Mouse (Mus musculus) lung, adult 2 months (tissue): ENCODE results near the gene Hnrnpk. TPM values are rescaled to one million over a fixed set of nuclear protein-coding genes. Genes with fewer than 3 reads are reported as not detected.
"Not testable (repeated sequence)": the region's sequence is repeated elsewhere in the genome, so short reads cannot be mapped to it uniquely, and the experiment has no call there.

Experiments used
- DNase-seq: peaks from one replicate; pipeline ENCODE4 v3.0.0; 2022
- H3K4me1 ChIP-seq: fragments of 200-500 bp; 2 replicates; pipeline ENCODE4 v1.6.1; 2011; ENCODE audit warnings: low read length; ENCODE audit not compliant: control insufficient read depth, insufficient read depth
- H3K4me3 ChIP-seq: fragments of 200-500 bp; replicated peaks from 2 replicates; pipeline ENCODE3; 2011; ENCODE audit warnings: low read depth, mild to moderate bottlenecking, control low read depth, low read length; ENCODE audit errors: extremely low read depth
- CTCF ChIP-seq: fragments of 200-500 bp; IDR thresholded peaks from 2 replicates; pipeline ENCODE4 v1.5.1; 2011; ENCODE audit warnings: mild to moderate bottlenecking, low read length, control low read depth; ENCODE audit not compliant: insufficient read depth
- POLR2A ChIP-seq: fragments of 200-500 bp; IDR thresholded peaks from 2 replicates; pipeline ENCODE4 v1.6.1; 2011; ENCODE audit warnings: low read depth, mild to moderate bottlenecking, control low read depth, low read length, borderline replicate concordance; ENCODE audit errors: extremely low read depth
- WGBS: fragments of 180-500 bp; shearing (Covaris S2); methylation state at CpG from one replicate; pipeline ENCODE4 v1.1.7; 2018; 5-methylcytosine and 5-hydroxymethylcytosine counted together
- polyA plus RNA-seq: library from polyadenylated mRNA; depleted of rRNA; stranded (reverse); fragments of >200 nt; gene quantifications from 2 replicates; pipeline ENCODE4 v1.2.3, GENCODE M21; 2012; rRNA removed

Hnrnpk gene
- polyA plus RNA-seq, 1 experiment: 290 TPM

GRCm38 (mm10) chr13:58366373-58366772 is 36.8 kb downstream of the Hnrnpk start:
- Histone ChIP-seq H3K4me1 (no peaks in the 10 kb centered on the region), H3K4me3 (no peak overlapping the region)
- TF ChIP-seq POLR2A (no peak), CTCF (no peak)
- WGBS: 74% methylated on average over 3 of the region's 3 CpGs
- DNase-seq: no peak

DNA sequence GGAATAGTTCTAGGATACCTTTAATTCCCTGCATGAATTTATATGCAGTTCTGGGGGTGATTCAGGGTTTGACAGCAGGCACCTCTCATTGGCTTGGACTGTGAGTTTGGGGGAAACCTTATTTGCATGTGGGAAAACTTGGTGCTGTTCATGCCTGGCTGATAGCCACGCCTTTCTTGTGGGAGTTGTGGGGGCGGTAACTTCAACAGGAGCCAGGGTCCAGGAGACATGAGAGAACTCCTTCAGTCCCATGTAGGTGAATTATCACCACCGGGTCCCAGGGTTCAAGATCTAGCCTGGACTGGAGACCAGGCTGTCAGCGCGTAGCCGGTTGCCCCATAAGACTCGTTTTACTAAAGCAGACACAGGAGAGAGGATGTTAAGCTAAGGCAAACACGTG is 38.0 kb downstream of the Hnrnpk start:
- H3K4me3 ChIP-seq: not testable (repeated sequence)

GRCm38 (mm10) chr13:58364353-58365175 is 38.6 kb downstream of the Hnrnpk start:
- H3K4me3 ChIP-seq: no peak overlapping the region
- DNase-seq: no peak
- 64% methylated on average over 8 of the region's 8 CpGs for WGBS
- H3K4me1 ChIP-seq: no peaks in the 10 kb centered on the region
- no peak for TF ChIP-seq POLR2A
- TF ChIP-seq CTCF: no peak

More for the DNA sequence above, 38.0 kb downstream of the Hnrnpk start:
- not testable (repeated sequence) for DNase-seq, H3K4me1 ChIP-seq
- WGBS: 79% methylated on average over 8 of the region's 8 CpGs

- Histone ChIP-seq H3K4me3 (peak overlapping the region; percentile 58), H3K4me1 (peaks cover 2% of the 10 kb centered on the region)
- WGBS: 13% methylated on average over 7 of the region's 7 CpGs
- TF ChIP-seq POLR2A (no peak), CTCF (no peak)
- DNase-seq: no peak
Observed at GRCm38 (mm10) chr13:58359304-58359653, 43.9 kb downstream of the Hnrnpk start.

DNA sequence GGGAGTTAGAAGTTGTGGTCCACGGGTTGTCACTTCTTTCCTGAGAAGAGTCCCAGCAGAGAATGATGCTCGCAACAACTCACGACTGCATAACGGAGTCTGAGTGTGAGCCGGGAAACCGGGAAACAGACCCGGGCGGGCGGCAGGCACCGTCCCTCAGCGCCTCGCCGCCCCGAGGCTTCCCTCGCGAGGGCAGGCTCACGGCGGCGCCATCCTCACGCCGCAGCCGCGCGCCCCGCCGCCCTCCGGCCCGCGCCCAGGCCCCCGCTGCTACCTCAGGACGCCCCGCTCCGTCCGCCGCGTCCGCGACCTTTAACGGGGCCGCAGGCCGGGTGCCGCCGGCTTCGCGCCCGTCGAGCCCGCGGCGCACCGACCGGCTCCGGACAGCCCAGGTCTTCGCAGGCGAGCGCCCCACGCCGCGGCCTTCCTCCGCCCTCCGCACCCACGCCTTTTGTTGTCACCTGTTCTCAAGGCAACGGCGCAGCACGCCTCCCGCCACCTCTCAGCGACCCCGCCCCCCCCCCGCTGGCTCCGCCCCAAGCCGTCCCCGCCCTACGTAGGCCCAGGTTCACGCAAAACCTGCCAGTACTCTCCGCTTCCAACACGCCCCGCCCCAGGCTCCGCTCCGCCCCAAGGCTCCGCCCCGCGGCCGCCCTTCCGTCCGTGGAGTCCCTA is 44.4 kb downstream of the Hnrnpk start, which contains the start of gene Kif27:
Gene Kif27 (minus strand): TSS at position 494 of the 675 bp plus-strand sequence.
- peak within 1 kb of the TSS; percentile 58 for H3K4me3 ChIP-seq
- TF ChIP-seq CTCF (no peak), POLR2A (no peak)
- 2% methylated on average over 79 of the region's 85 CpGs for WGBS
- DNase-seq: peak; percentile 83
- H3K4me1 ChIP-seq: peaks cover 2% of the 10 kb centered on the region

GRCm38 (mm10) chr13:58352996-58353395 is 50.1 kb downstream of the Hnrnpk start:
- H3K4me3 ChIP-seq: no peak overlapping the region

DNA sequence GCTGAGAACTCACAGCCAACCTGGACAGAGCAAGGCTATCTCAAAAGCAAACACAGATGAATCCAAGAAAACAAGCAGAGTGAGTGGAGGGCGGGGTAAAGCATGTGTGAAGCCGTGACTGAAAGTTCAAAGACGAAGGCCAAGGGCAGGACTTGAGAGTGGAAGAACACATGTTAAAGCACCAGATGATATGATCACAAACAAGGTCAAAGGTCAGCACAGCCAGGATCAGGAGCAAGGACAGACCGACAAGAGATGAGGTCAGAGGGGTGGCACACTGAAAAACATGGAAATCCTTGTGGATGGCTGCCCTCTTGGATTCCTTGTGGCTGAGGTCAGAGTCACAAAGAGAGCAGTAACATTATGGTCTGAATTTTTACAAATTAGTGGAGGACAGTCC is 52.5 kb downstream of the Hnrnpk start:
- no peak for DNase-seq
- Histone ChIP-seq H3K4me3 (no peak overlapping the region), H3K4me1 (no peaks in the 10 kb centered on the region)
- TF ChIP-seq POLR2A: no peak
- no peak for TF ChIP-seq CTCF
- WGBS: 52% methylated on average over 4 of the region's 4 CpGs

More at GRCm38 (mm10) chr13:58352996-58353395, 50.1 kb downstream of the Hnrnpk start:
- no peak for TF ChIP-seq CTCF
- TF ChIP-seq POLR2A: no peak
- no peak for DNase-seq
- H3K4me1 ChIP-seq: no peaks in the 10 kb centered on the region

DNA sequence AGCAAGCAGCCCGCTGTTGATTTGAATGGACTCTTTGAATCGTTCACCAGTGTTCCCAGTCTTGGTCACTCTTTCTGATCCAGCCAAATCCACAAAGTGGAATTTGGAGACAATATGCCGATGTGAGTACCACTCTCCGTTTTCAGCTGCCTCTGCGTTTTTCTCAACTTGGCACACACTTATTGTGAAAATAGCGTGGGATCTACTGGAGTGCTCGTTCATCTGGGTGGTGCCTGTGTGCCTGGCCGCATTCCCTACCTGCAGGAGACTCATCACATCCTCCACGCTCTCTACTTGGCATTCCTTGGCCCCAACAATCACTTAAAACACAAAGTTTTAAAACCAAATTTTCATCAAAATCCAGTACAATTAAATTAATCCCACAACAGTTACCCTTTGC is 58.6 kb downstream of the Hnrnpk start:
- 76% methylated on average over 9 of the region's 9 CpGs for WGBS
- DNase-seq: no peak
- Histone ChIP-seq H3K4me1 (no peaks in the 10 kb centered on the region), H3K4me3 (no peak overlapping the region)
- TF ChIP-seq CTCF: no peak
- no peak for TF ChIP-seq POLR2A

Other genes starting within 250 kb of the Hnrnpk start
- 17.0 and 24.5 TPM in 2 replicates for gene Idnk, start 245.7 kb downstream of the Hnrnpk start, polyA plus RNA-seq
- 96.6 and 108 TPM in 2 replicates for gene Ubqln1, start 187.7 kb downstream of the Hnrnpk start, polyA plus RNA-seq
- gene Gkap1, start 127.6 kb downstream of the Hnrnpk start, polyA plus RNA-seq: 6.0 and 8.6 TPM in 2 replicates
- gene Kif27, start 44.2 kb downstream of the Hnrnpk start, polyA plus RNA-seq: 0.77 and 0.96 TPM in 2 replicates
- 22.1 and 28.9 TPM in 2 replicates for gene 2210016F16Rik, start 18.1 kb downstream of the Hnrnpk start, polyA plus RNA-seq
- 8.7 and 9.7 TPM in 2 replicates for gene Rmi1, start 1.1 kb downstream of the Hnrnpk start, polyA plus RNA-seq
- gene Slc28a3, start 207.5 kb upstream of the Hnrnpk start, polyA plus RNA-seq: 0.26 and 2.0 TPM in 2 replicates